Mouse (Mus musculus) telencephalon, adult 2 months (tissue): ENCODE measurements around the gene Wdr25.

Experiments used
- DNase-seq: peaks from one replicate; pipeline ENCODE4 v3.0.0-alpha.2; 2011; ENCODE audit warnings: low read depth, low spot score

The Wdr25 gene

GRCm38 (mm10) chr12:108934231-108934630 lies 40.8 kb downstream of the Wdr25 start:
- DNase-seq, result no peak

- no peak for DNase-seq
Observed at GRCm38 (mm10) chr12:108936834-108937233, 43.4 kb downstream of the Wdr25 start.

- DNase-seq, result no peak
Observed at GRCm38 (mm10) chr12:108937506-108937905, 44.1 kb downstream of the Wdr25 start.

- no peak for DNase-seq
Observed at GRCm38 (mm10) chr12:108938844-108939243, 45.4 kb downstream of the Wdr25 start.

GRCm38 (mm10) chr12:108939317-108939716 lies 45.9 kb downstream of the Wdr25 start:
- no peak for DNase-seq

- DNase-seq, result no peak
Observed at GRCm38 (mm10) chr12:108940255-108940654, 46.8 kb downstream of the Wdr25 start.

- no peak for DNase-seq
Observed at GRCm38 (mm10) chr12:108941282-108941681, 47.9 kb downstream of the Wdr25 start.

GRCm38 (mm10) chr12:108942203-108942923 lies 48.9 kb downstream of the Wdr25 start:
- no peak for DNase-seq

- no peak for DNase-seq
Observed at GRCm38 (mm10) chr12:108953011-108953550, 59.6 kb downstream of the Wdr25 start.

- no peak for DNase-seq
Observed at GRCm38 (mm10) chr12:108953838-108954237, 60.4 kb downstream of the Wdr25 start.

- DNase-seq, result no peak
Observed at GRCm38 (mm10) chr12:108954456-108954855, 61.0 kb downstream of the Wdr25 start.

GRCm38 (mm10) chr12:108958483-108958882 lies 65.1 kb downstream of the Wdr25 start:
- no peak for DNase-seq

GRCm38 (mm10) chr12:108958991-108959638 lies 65.7 kb downstream of the Wdr25 start:
- DNase-seq, result no peak

- DNase-seq, result no peak
Observed at GRCm38 (mm10) chr12:108959639-108960219, 66.3 kb downstream of the Wdr25 start.

- no peak for DNase-seq
Observed at GRCm38 (mm10) chr12:108960225-108960624, 66.8 kb downstream of the Wdr25 start.

GRCm38 (mm10) chr12:108967631-108968030 lies 74.2 kb downstream of the Wdr25 start:
- DNase-seq, result no peak

GRCm38 (mm10) chr12:108968031-108968430 lies 74.6 kb downstream of the Wdr25 start:
- DNase-seq, result peak; percentile 65

- no peak for DNase-seq
Observed at GRCm38 (mm10) chr12:108971446-108971845, 78.0 kb downstream of the Wdr25 start.

- no peak for DNase-seq
Observed at GRCm38 (mm10) chr12:108972234-108972633, 78.8 kb downstream of the Wdr25 start.

GRCm38 (mm10) chr12:108979977-108980376 lies 86.5 kb downstream of the Wdr25 start:
- DNase-seq, result no peak

GRCm38 (mm10) chr12:108981941-108982683 lies 88.7 kb downstream of the Wdr25 start:
- DNase-seq, result no peak

GRCm38 (mm10) chr12:108982684-108982960 lies 89.2 kb downstream of the Wdr25 start:
- no peak for DNase-seq
